Mouse (Mus musculus) kidney, postnatal 25 days (tissue): ENCODE measurements around the gene Cenpm.

Source experiments
- DNase-seq, 2 experiments: peaks; one replicate each; pipeline ENCODE4 v3.0.0; 2021; ENCODE audit warnings: mixed read lengths in 2 of 2

Cenpm gene

DNA sequence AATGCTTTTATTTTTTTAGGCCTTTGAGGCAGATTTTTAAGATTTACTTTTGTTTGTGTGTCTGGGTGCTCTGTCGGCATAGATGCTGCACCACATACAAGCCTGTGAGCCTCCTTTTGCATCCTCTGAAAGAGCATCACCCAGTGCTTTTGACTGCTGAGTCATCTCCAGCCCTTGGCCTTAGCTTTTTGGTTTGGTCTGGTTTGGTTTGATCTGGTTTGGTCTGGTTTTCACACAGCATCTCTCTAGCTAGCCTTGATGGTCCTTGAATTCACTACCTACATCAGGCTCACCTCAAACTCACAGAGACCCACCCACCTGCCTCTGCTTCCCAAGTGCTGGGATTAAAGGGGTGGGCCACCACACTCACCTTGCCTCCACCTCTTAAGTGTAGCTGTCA, 56.6 kb downstream of the Cenpm start:
- no peak for DNase-seq

- DNase-seq: no peak
Measured at GRCm38 (mm10) chr15:82187401-82187800, 57.1 kb downstream of the Cenpm start.

DNA sequence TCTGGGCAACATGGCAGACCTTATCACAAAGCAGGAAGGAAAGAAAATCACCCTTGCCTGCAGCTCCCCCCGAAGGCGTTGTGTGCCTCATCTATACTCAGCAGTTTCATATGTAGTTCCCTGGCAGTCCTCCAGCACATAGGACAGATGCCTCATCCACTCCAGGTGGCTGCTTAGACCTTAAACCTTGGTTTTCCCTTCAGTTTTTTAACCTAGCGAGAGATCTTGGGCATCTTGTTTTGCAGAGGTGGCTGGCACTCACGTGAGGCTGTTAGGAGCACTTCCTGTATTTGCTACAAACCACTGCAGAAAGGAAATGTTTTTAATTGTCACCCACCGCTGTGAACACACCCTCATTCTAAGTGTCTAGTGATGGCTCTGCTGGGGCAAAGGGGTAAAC, 57.6 kb downstream of the Cenpm start:
- no peak for DNase-seq

GRCm38 (mm10) chr15:82186131-82186530, 58.4 kb downstream of the Cenpm start:
- peak in 1 of 2 experiments; percentile 34 for DNase-seq

DNA sequence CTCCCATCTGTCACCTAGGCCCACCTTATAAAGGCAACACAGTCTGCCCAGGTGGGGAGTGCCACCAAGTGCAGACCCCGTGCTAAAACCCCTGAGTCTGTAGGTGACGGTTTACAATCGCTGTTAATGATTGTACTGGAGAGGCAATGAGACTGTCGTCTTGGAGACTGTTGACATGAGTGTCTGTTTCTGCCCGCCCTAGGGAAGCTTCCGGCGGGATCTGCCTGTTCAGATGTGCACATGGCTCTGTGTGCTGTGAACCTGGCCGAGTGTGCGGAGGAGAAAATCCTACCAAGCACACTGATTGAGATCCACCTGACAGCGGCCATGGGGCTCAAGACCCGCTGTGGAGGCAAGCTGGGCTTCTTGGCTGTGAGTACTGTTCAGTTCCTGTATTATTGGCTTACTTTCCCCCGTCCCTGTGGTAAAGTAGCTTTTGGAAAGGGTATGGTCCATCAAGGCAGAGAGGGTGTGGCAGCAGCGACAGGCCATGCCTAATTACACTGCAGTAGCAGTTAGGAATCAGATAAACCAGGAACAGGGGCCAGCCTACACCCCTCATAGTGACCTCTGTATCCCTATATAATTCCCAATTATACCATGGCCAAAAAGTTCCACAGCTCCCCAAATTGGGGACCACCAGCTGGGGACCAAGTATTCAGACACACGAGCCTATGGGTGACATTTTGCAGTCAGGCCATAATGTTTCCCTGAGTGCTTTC, 59.3 kb downstream of the Cenpm start:
- DNase-seq: peak; percentile 13 to 55

DNA sequence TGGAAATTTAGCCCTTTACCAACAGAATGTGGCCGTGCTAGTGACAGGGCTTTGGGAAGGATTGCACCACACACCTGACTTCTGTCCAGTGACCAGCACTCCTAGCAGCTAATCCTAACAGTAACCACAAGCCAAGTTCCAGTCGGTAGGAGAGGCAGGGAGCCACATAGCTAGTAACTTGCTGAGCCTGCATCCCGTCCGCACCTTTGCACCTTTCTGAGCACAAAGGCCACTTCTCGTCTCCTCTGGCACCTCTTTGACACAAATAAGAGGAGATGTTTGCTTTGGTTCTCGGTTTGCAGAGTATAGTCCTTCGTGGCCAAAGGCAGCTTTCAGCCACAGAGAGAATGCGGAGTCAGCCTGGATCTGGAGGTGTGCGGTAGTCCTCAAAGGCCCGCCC, 59.9 kb downstream of the Cenpm start:
- DNase-seq: peak; percentile 75 to 90

DNA sequence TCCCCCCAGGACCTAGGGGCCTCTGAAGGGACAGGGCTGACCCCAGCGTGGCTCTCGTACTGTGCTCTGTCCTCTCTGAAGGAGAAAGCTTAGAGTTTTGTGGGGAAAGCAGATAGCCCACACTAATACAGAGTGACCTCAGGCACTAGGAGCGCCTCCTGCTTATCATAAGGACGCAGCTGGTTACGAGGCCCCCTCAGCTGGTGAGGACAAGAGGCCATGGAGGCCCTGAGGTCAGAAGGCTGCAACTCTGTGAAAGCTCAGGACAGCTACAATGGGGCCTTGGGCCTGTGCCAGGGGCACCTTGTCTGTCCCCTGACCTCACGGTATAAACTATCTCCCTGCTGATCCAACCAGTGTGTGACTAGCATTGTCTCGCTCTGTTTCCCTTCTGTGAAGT, 60.4 kb downstream of the Cenpm start:
- DNase-seq: peak; percentile 71 to 82
